Mouse (Mus musculus): ENCODE data around the gene Tubb2b. TPM values are rescaled to one million over a fixed set of nuclear protein-coding genes. Genes with fewer than 3 reads are reported as not detected.

The Tubb2b gene
- 27.3 TPM for polyA plus RNA-seq (2014; fragmentation: Illumina TruSeq; extraction: RNeasy Lipid Tissue Mini Kit (QIAGEN cat#74804); ENCODE audit: low read depth, low replicate concordance)

GRCm38 (mm10) chr13:34130226-34130731, at the start of gene Tubb2b:
Gene Tubb2b (minus strand): TSS chr13:34130466.

GRCm38 (mm10) chr13:34162491-34163303, 32.4 kb upstream of the Tubb2b start, which contains the start of gene Psmg4:
Gene Psmg4 (plus strand): TSS chr13:34162964.

GRCm38 (mm10) chr13:34077492-34078271, 52.6 kb downstream of the Tubb2b start, which contains the start of gene Tubb2a:
Gene Tubb2a (minus strand): TSS chr13:34078007.

Other genes with a start within 250 kb of the Tubb2b start
- gene Serpinb6c, start 224.8 kb downstream of the Tubb2b start, polyA plus RNA-seq (2014; fragmentation: Illumina TruSeq; extraction: RNeasy Lipid Tissue Mini Kit (QIAGEN cat#74804); ENCODE audit: low read depth, low replicate concordance), result 0.31 TPM
- 16.2 TPM for gene Nqo2, start 165.8 kb downstream of the Tubb2b start, polyA plus RNA-seq (2014; fragmentation: Illumina TruSeq; extraction: RNeasy Lipid Tissue Mini Kit (QIAGEN cat#74804); ENCODE audit: low read depth, low replicate concordance)
- 17.6 TPM for gene Ripk1, start 128.1 kb downstream of the Tubb2b start, polyA plus RNA-seq (2014; fragmentation: Illumina TruSeq; extraction: RNeasy Lipid Tissue Mini Kit (QIAGEN cat#74804); ENCODE audit: low read depth, low replicate concordance)
- 111 TPM for gene Serpinb6a, start 127.7 kb downstream of the Tubb2b start, polyA plus RNA-seq (2014; fragmentation: Illumina TruSeq; extraction: RNeasy Lipid Tissue Mini Kit (QIAGEN cat#74804); ENCODE audit: low read depth, low replicate concordance)
- gene Bphl, start 92.9 kb downstream of the Tubb2b start, polyA plus RNA-seq (2014; fragmentation: Illumina TruSeq; extraction: RNeasy Lipid Tissue Mini Kit (QIAGEN cat#74804); ENCODE audit: low read depth, low replicate concordance), result 59.1 TPM
- gene Tubb2a, start 52.5 kb downstream of the Tubb2b start, polyA plus RNA-seq (2014; fragmentation: Illumina TruSeq; extraction: RNeasy Lipid Tissue Mini Kit (QIAGEN cat#74804); ENCODE audit: low read depth, low replicate concordance), result 53.6 TPM
- 32.0 TPM for gene Psmg4, start 32.5 kb upstream of the Tubb2b start, polyA plus RNA-seq (2014; fragmentation: Illumina TruSeq; extraction: RNeasy Lipid Tissue Mini Kit (QIAGEN cat#74804); ENCODE audit: low read depth, low replicate concordance)
- 9.2 TPM for gene Slc22a23, start 214.7 kb upstream of the Tubb2b start, polyA plus RNA-seq (2014; fragmentation: Illumina TruSeq; extraction: RNeasy Lipid Tissue Mini Kit (QIAGEN cat#74804); ENCODE audit: low read depth, low replicate concordance)

Data from adipose tissue, adult 10 weeks (tissue).